Mouse (Mus musculus) WW6 (cell line): Measurements from ENCODE around the gene Tat.
"Not testable (repeated sequence)": the region's sequence is repeated elsewhere in the genome, so short reads cannot be mapped to it uniquely, and the experiment has no call there.

Source experiments
- DNase-seq: peaks from one replicate; pipeline ENCODE4 v3.0.0-alpha.2; 2013; ENCODE audit warnings: low read depth, low spot score

Gene Tat

GRCm38 (mm10) chr8:109982386-109983105, 7.7 kb upstream of the Tat start:
- DNase-seq, result no peak

- DNase-seq, result no peak
Observed at GRCm38 (mm10) chr8:109983944-109984343, 6.3 kb upstream of the Tat start.

- no peak for DNase-seq
Observed at GRCm38 (mm10) chr8:109986384-109986783, 3.9 kb upstream of the Tat start.

- DNase-seq, result no peak
Observed at GRCm38 (mm10) chr8:109987776-109988175, 2.5 kb upstream of the Tat start.

GRCm38 (mm10) chr8:109989151-109989550, 1.1 kb upstream of the Tat start:
- DNase-seq, result no peak

- DNase-seq, result no peak
Observed at GRCm38 (mm10) chr8:109992166-109992565, 1.9 kb downstream of the Tat start.

GRCm38 (mm10) chr8:109992951-109993350, 2.7 kb downstream of the Tat start:
- no peak for DNase-seq

GRCm38 (mm10) chr8:109997381-109997780, 7.1 kb downstream of the Tat start:
- DNase-seq, result no peak

GRCm38 (mm10) chr8:109998066-109998465, 7.8 kb downstream of the Tat start:
- DNase-seq, result no peak

- DNase-seq, result no peak
Observed at GRCm38 (mm10) chr8:109999974-110000373, 9.7 kb downstream of the Tat start.

GRCm38 (mm10) chr8:110002953-110003352, 12.7 kb downstream of the Tat start:
- DNase-seq, result no peak

GRCm38 (mm10) chr8:110004300-110004699, 14.1 kb downstream of the Tat start:
- no peak for DNase-seq

- no peak for DNase-seq
Observed at GRCm38 (mm10) chr8:110006312-110007023, 16.2 kb downstream of the Tat start.

- no peak for DNase-seq
Observed at GRCm38 (mm10) chr8:110008228-110008994, 18.2 kb downstream of the Tat start.

GRCm38 (mm10) chr8:110008995-110009446, 18.8 kb downstream of the Tat start:
- no peak for DNase-seq

GRCm38 (mm10) chr8:110010868-110011267, 20.6 kb downstream of the Tat start:
- no peak for DNase-seq

GRCm38 (mm10) chr8:110022081-110022480, 31.8 kb downstream of the Tat start:
- DNase-seq, result no peak

GRCm38 (mm10) chr8:110022768-110023344, 32.6 kb downstream of the Tat start:
- DNase-seq, result no peak

- DNase-seq, result not testable (repeated sequence)
Observed at GRCm38 (mm10) chr8:110033771-110034170, 43.5 kb downstream of the Tat start.

- DNase-seq, result no peak
Observed at GRCm38 (mm10) chr8:110034331-110034730, 44.1 kb downstream of the Tat start.

GRCm38 (mm10) chr8:110036156-110036555, 45.9 kb downstream of the Tat start:
- no peak for DNase-seq

GRCm38 (mm10) chr8:110039216-110039615, 49.0 kb downstream of the Tat start:
- DNase-seq, result no peak
